Mouse (Mus musculus): Measurements from ENCODE around the gene Ryr2. TPM values are rescaled to one million over a fixed set of nuclear protein-coding genes. Genes with fewer than 3 reads are reported as not detected.

The Ryr2 gene
- polyA plus RNA-seq, 2 experiments = 0.16 to 0.19 TPM

GRCm38 (mm10) chr13:12104318-12104717 lies 2.4 kb downstream of the Ryr2 start:
- H3K9ac ChIP-seq (replicated peaks) = no peak overlapping the region
- peaks cover 3 to 13% of the 10 kb centered on the region in 2 experiments; a peak in 3 of 4 replicates for H3K4me1 ChIP-seq (replicated peaks; ENCODE audit: control insufficient read depth in 2 of 2, insufficient read depth in 2 of 2, low read length in 1 of 2)
- no peak overlapping the region for H3K27ac ChIP-seq
- no peak for DNase-seq (ENCODE audit: low read depth in 3 of 3, low spot score in 3 of 3)
- H3K4me2 ChIP-seq (ENCODE audit: low read depth) = no peak overlapping the region
- TF ChIP-seq CTCF (IDR thresholded peaks at IDR 0.05; ENCODE audit: low read depth) (no peak), EP300 (IDR thresholded peaks at IDR 0.05; ENCODE audit: low read depth) (no peak)
- no peak for ATAC-seq (ENCODE audit: insufficient read depth)
- WGBS (ENCODE audit: insufficient replicate concordance) = 41% methylated on average over 1 of the region's 1 CpGs
- H3K36me3 ChIP-seq (replicated peaks; ENCODE audit: control insufficient read depth, insufficient read depth, low read depth) = no peaks in the 10 kb centered on the region
- H3K4me3 ChIP-seq (ENCODE audit: insufficient read depth in 1 of 2, low read depth in 2 of 2, low read length in 2 of 2) = no peak overlapping the region
- peaks cover 36% of the 10 kb centered on the region for H3K27me3 ChIP-seq (ENCODE audit: control insufficient read depth, insufficient read depth, low read length)
- H3K9me3 ChIP-seq (ENCODE audit: control insufficient read depth, low read length) = no peaks in the 10 kb centered on the region

- Histone ChIP-seq H3K4me2 (ENCODE audit: low read depth) (no peak overlapping the region), H3K4me3 (ENCODE audit: insufficient read depth in 1 of 2, low read depth in 2 of 2, low read length in 2 of 2) (no peak overlapping the region), H3K9ac (replicated peaks) (no peak overlapping the region), H3K27ac (no peak overlapping the region), H3K27me3 (ENCODE audit: control insufficient read depth, insufficient read depth, low read length) (peaks cover 36% of the 10 kb centered on the region), H3K4me1 (replicated peaks; ENCODE audit: control insufficient read depth in 2 of 2, insufficient read depth in 2 of 2, low read length in 1 of 2) (peaks cover 8 to 26% of the 10 kb centered on the region in 2 experiments), H3K9me3 (ENCODE audit: control insufficient read depth, low read length) (no peaks in the 10 kb centered on the region), H3K36me3 (replicated peaks; ENCODE audit: control insufficient read depth, insufficient read depth, low read depth) (no peaks in the 10 kb centered on the region)
- ATAC-seq (ENCODE audit: insufficient read depth) = no peak
- 53% methylated on average over 3 of the region's 3 CpGs for WGBS (ENCODE audit: insufficient replicate concordance)
- no peak for DNase-seq (ENCODE audit: low read depth in 3 of 3, low spot score in 3 of 3)
- TF ChIP-seq EP300 (IDR thresholded peaks at IDR 0.05; ENCODE audit: low read depth) (no peak), CTCF (IDR thresholded peaks at IDR 0.05; ENCODE audit: low read depth) (no peak)
Observed at GRCm38 (mm10) chr13:12103017-12103416, 3.7 kb downstream of the Ryr2 start.

DNA sequence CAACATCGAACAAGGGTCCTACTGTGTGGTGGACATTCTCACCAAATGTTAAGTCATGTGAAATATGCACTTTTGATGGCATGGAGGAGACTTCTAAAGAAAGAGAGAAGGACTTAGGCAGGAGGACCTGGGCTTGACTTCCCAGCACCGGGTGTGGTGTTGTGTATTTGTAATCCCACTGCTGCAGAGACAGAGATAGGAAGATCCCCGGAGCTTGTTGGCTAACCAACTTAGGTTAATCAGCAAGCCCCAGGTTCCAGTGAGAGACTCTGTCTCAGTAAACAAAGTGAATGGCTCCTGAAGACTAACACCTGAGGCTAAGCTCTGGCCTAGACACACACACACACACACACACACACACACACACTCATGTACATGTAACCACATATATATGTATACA lies 7.3 kb downstream of the Ryr2 start:
- no peak overlapping the region for H3K4me3 ChIP-seq (ENCODE audit: insufficient read depth in 1 of 2, low read depth in 2 of 2, low read length in 2 of 2)
- ATAC-seq (ENCODE audit: insufficient read depth) = peak; percentile 88
- no peak overlapping the region; the same call in 1 of the 2 replicates for H3K4me2 ChIP-seq (ENCODE audit: low read depth)
- peaks cover 8 to 30% of the 10 kb centered on the region in 2 experiments for H3K4me1 ChIP-seq (replicated peaks; ENCODE audit: control insufficient read depth in 2 of 2, insufficient read depth in 2 of 2, low read length in 1 of 2)
- H3K36me3 ChIP-seq (replicated peaks; ENCODE audit: control insufficient read depth, insufficient read depth, low read depth) = no peaks in the 10 kb centered on the region
- WGBS (ENCODE audit: insufficient replicate concordance) = 31% methylated on average over 3 of the region's 3 CpGs
- no peaks in the 10 kb centered on the region for H3K9me3 ChIP-seq (ENCODE audit: control insufficient read depth, low read length)
- no peak overlapping the region for H3K9ac ChIP-seq (replicated peaks)
- peak; percentile 35 to 61 (median 59) for DNase-seq (ENCODE audit: low read depth in 3 of 3, low spot score in 3 of 3)
- H3K27ac ChIP-seq = peak overlapping the region; percentile 62
- peaks cover 2% of the 10 kb centered on the region for H3K27me3 ChIP-seq (ENCODE audit: control insufficient read depth, insufficient read depth, low read length)
- TF ChIP-seq EP300 (IDR thresholded peaks at IDR 0.05; ENCODE audit: low read depth) (peak; percentile 78), CTCF (IDR thresholded peaks at IDR 0.05; ENCODE audit: low read depth) (no peak)

- Histone ChIP-seq H3K27ac (peak overlapping the region; percentile 62), H3K4me3 (ENCODE audit: insufficient read depth in 1 of 2, low read depth in 2 of 2, low read length in 2 of 2) (no peak overlapping the region), H3K9me3 (ENCODE audit: control insufficient read depth, low read length) (no peaks in the 10 kb centered on the region), H3K27me3 (ENCODE audit: control insufficient read depth, insufficient read depth, low read length) (no peaks in the 10 kb centered on the region; the same call in none of the 2 replicates), H3K4me1 (replicated peaks; ENCODE audit: control insufficient read depth in 2 of 2, insufficient read depth in 2 of 2, low read length in 1 of 2) (peaks cover 8 to 30% of the 10 kb centered on the region in 2 experiments), H3K9ac (replicated peaks) (no peak overlapping the region), H3K4me2 (ENCODE audit: low read depth) (no peak overlapping the region; the same call in 1 of the 2 replicates), H3K36me3 (replicated peaks; ENCODE audit: control insufficient read depth, insufficient read depth, low read depth) (no peaks in the 10 kb centered on the region)
- no peak for DNase-seq (ENCODE audit: low read depth in 3 of 3, low spot score in 3 of 3)
- ATAC-seq (ENCODE audit: insufficient read depth) = peak; percentile 65
- WGBS (ENCODE audit: insufficient replicate concordance) = 53% methylated on average over 1 of the region's 1 CpGs
- TF ChIP-seq CTCF (IDR thresholded peaks at IDR 0.05; ENCODE audit: low read depth) (no peak), EP300 (IDR thresholded peaks at IDR 0.05; ENCODE audit: low read depth) (no peak)
Observed at GRCm38 (mm10) chr13:12098981-12099380, 7.8 kb downstream of the Ryr2 start.

- no peak overlapping the region for H3K9ac ChIP-seq (replicated peaks)
- WGBS (ENCODE audit: insufficient replicate concordance) = 60% methylated on average over 3 of the region's 3 CpGs
- no peak overlapping the region for H3K4me3 ChIP-seq (ENCODE audit: insufficient read depth in 1 of 2, low read depth in 2 of 2, low read length in 2 of 2)
- no peaks in the 10 kb centered on the region for H3K36me3 ChIP-seq (replicated peaks; ENCODE audit: control insufficient read depth, insufficient read depth, low read depth)
- no peak overlapping the region for H3K27ac ChIP-seq
- no peak for DNase-seq (ENCODE audit: low read depth in 3 of 3, low spot score in 3 of 3)
- H3K9me3 ChIP-seq (ENCODE audit: control insufficient read depth, low read length) = no peaks in the 10 kb centered on the region
- no peaks in the 10 kb centered on the region for H3K27me3 ChIP-seq (ENCODE audit: control insufficient read depth, insufficient read depth, low read length)
- H3K4me2 ChIP-seq (ENCODE audit: low read depth) = no peak overlapping the region
- peaks cover 8 to 39% of the 10 kb centered on the region in 2 experiments for H3K4me1 ChIP-seq (replicated peaks; ENCODE audit: control insufficient read depth in 2 of 2, insufficient read depth in 2 of 2, low read length in 1 of 2)
- TF ChIP-seq CTCF (IDR thresholded peaks at IDR 0.05; ENCODE audit: low read depth) (no peak), EP300 (IDR thresholded peaks at IDR 0.05; ENCODE audit: low read depth) (no peak)
- ATAC-seq (ENCODE audit: insufficient read depth) = no peak
Observed at GRCm38 (mm10) chr13:12096382-12096932, 10.3 kb downstream of the Ryr2 start.

Data from liver, embryonic 14.5 days (tissue).